Mouse (Mus musculus) C2C12 (cell line): ENCODE measurements around the gene Dus1l.

ENCODE experiments used
- CTCF ChIP-seq: IDR thresholded peaks from one replicate; pipeline ENCODE4 v1.5.1; 2011; ENCODE audit not compliant: control insufficient read depth, insufficient read depth, insufficient read length
- MAX ChIP-seq: IDR thresholded peaks from one replicate; pipeline ENCODE4 v1.6.1; 2011; ENCODE audit warnings: mild to moderate bottlenecking, control low read depth
- MYOD1 ChIP-seq: IDR thresholded peaks from one replicate; pipeline ENCODE4 v1.6.1; 2011; ENCODE audit warnings: low read depth; ENCODE audit not compliant: control insufficient read depth, insufficient read length
- MYOG ChIP-seq: IDR thresholded peaks from one replicate; pipeline ENCODE4 v1.6.1; 2011; ENCODE audit not compliant: control insufficient read depth, insufficient read length; ENCODE audit errors: extremely low read depth

DNA sequence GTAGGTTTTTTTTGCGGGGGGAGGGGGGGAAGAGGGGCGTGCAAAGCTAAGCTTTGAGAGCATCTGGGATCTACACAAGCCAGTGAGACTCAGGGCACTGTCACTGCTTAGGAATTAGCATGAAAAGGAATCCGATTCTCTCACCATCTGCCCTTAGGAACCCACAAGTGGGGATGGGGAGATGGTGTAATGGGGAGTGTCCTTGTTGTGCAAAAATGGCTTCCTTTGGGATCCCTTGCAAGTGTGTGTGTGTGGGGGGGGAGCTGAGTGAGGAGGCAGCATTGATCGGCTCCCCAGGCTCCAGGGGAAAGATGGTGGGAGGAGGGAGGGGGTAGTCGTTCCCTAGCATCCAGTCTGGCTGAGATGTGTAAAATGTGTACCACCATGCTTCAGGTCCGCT lies 19.1 kb downstream of the Dus1l start:
- TF ChIP-seq CTCF (no peak), MYOG (no peak), MYOD1 (no peak), MAX (no peak)
